Mouse (Mus musculus) ES-Bruce4 (cell line): ENCODE data around the gene Med1.

ENCODE experiments used
- CTCF ChIP-seq: IDR thresholded peaks from one replicate; pipeline ENCODE4 v1.8.1; 2011; ENCODE audit warnings: low read depth, low read length
- EP300 ChIP-seq: IDR thresholded peaks from 2 replicates; pipeline ENCODE4 v1.6.1; 2011; ENCODE audit warnings: low read depth, low read length; ENCODE audit not compliant: insufficient read depth
- POLR2A ChIP-seq: IDR thresholded peaks from one replicate; pipeline ENCODE4 v1.8.1; 2011; ENCODE audit warnings: low read length; ENCODE audit not compliant: insufficient read depth

DNA sequence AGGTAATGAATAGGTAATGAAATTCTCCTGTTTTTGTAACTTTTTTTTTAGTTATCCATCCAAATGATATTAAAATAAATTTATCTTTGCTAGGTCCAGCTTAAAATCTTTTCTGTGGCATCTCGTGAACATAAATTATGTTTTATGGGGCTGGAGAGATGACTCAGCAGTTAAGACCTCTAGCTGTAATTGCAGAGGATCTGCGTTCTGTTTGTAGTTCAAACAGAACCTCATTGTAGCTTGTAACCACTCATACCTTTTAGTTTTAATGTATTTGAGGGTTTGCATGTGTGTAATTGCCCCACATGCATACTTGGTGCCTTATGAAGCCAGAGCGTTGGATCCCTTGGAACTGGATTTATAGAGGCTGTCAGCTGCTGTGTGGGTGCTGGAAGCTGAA is 45.9 kb upstream of the Med1 start:
- TF ChIP-seq POLR2A: no peak
- TF ChIP-seq CTCF: no peak
- no peak for TF ChIP-seq EP300
